Mouse (Mus musculus) forebrain, embryonic 11.5 days (tissue): ENCODE measurements around the gene Tmem44. TPM values are rescaled to one million over a fixed set of nuclear protein-coding genes. Genes with fewer than 3 reads are reported as not detected.

Source experiments
- ATAC-seq: fragments of 200-750 bp; cut with Nextera tagmentation; replicated peaks from 2 replicates; pipeline ENCODE4 v1.8.0; 2017; ENCODE audit warnings: moderate TSS enrichment; ENCODE audit not compliant: low FRiP score
- DNase-seq: peaks from one replicate; pipeline ENCODE4 v3.0.0-alpha.2; 2017; ENCODE audit warnings: low spot score
- H3K27ac ChIP-seq: fragments of 300-500 bp; sonication (generic); 2 replicates; pipeline ENCODE4 v1.5.1; 2014; ENCODE audit warnings: low read depth, low read length
- H3K27me3 ChIP-seq: fragments of 300-500 bp; sonication (generic); 2 replicates; pipeline ENCODE4 v1.6.1; 2014; ENCODE audit warnings: mild to moderate bottlenecking, low read length, mixed read lengths; ENCODE audit not compliant: control insufficient read depth, insufficient read depth
- H3K36me3 ChIP-seq: fragments of 300-500 bp; sonication (generic); 2 replicates; pipeline ENCODE4 v1.6.1; 2014; ENCODE audit warnings: mild to moderate bottlenecking, low read length, moderate library complexity, mixed read lengths; ENCODE audit not compliant: control insufficient read depth, insufficient read depth
- H3K4me1 ChIP-seq: fragments of 300-500 bp; sonication (generic); replicated peaks from 2 replicates; pipeline ENCODE4 v1.6.1; 2014; ENCODE audit warnings: low read length, mixed read lengths; ENCODE audit not compliant: control insufficient read depth, insufficient read depth
- H3K4me2 ChIP-seq: fragments of 300-500 bp; sonication (generic); 2 replicates; pipeline ENCODE4 v1.6.1; 2014; ENCODE audit warnings: low read depth, mild to moderate bottlenecking, low read length, moderate library complexity, mixed read lengths; ENCODE audit not compliant: severe bottlenecking
- H3K4me3 ChIP-seq: fragments of 300-500 bp; sonication (generic); 2 replicates; pipeline ENCODE4 v1.5.1; 2014; ENCODE audit warnings: low read depth, low read length
- H3K9ac ChIP-seq: fragments of 300-500 bp; sonication (generic); 2 replicates; pipeline ENCODE4 v1.6.1; 2014; ENCODE audit warnings: low read length
- H3K9me3 ChIP-seq: fragments of 300-500 bp; sonication (generic); 2 replicates; pipeline ENCODE4 v1.6.1; 2016; ENCODE audit warnings: low read length, mixed read lengths; ENCODE audit not compliant: control insufficient read depth
- WGBS: fragments of 180-500 bp; shearing (Covaris S2); extraction: QIAGEN DNeasy Blood & Tissue Kit; methylation state at CpG from one replicate; pipeline ENCODE4 v1.1.7; 2014; 5-methylcytosine and 5-hydroxymethylcytosine counted together
- polyA plus RNA-seq: library from polyadenylated mRNA; unstranded; fragments of >200 nt; fragmentation: Nextera tagmentation; extraction: Ambion mirVana; gene quantifications from 2 replicates; pipeline ENCODE4 v1.2.1, GENCODE M21; 2014

Gene Tmem44
- polyA plus RNA-seq, 1 experiment from 2014 or later: 26.3 TPM

DNA sequence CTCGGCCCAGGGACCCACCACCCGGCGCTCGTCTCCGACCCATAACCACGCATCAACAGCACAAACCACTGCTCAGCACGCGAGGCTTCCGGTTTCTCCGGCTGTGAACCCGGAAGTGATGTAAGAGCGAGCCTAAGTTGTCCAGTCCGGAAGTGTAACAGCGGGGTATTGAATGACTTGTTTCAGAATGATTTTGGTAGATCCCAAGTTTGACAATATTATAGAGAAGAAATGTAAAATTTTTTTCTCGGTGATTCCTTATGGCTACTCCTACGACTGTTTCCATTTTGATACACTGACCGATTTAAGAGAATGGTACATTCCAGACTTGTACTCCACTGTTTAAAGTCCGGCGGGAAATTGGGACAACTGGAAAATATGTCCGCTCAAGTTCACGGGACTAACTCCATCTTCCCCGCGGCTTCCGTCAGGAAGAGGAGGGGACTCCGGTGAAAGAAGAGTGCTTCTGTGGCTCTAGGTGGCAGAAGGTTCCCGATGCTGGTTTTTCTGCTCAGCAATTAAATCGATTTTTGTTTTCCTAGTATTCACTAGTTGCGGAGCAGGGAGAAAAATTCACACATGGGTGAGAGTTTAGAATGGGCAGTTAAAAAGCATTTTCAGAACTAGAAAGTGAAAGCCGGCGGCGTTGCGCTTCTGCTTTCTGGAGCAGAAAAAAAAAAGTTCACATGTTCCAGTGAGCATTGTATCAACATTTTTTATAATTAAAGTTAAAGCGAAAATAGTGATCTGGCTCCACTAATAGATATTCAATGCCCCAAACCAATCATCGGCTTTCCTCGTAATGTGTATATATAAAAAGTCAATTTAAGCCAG is 37.1 kb upstream of the Tmem44 start, which contains the start of gene Lsg1:
TSS of gene Lsg1 (minus strand) at position 99 of the 834 bp plus-strand sequence.
- no peak within 1 kb of the TSS; the same call in 1 of the 2 replicates for H3K27ac ChIP-seq
- ATAC-seq: peak; percentile 95
- H3K4me2 ChIP-seq: peak within 1 kb of the TSS; percentile 71
- H3K36me3 ChIP-seq: peaks cover 3% of the 10 kb centered on the region; the same call in 1 of the 2 replicates
- peaks cover 3% of the 10 kb centered on the region; the same call in 1 of the 2 replicates for H3K4me1 ChIP-seq
- no peaks in the 10 kb centered on the region for H3K27me3 ChIP-seq
- 4% methylated on average over 35 of the region's 35 CpGs for WGBS
- H3K9ac ChIP-seq: peak within 1 kb of the TSS; percentile 75
- peak; percentile 91 for DNase-seq
- H3K9me3 ChIP-seq: no peaks in the 10 kb centered on the region
- peak within 1 kb of the TSS; percentile 84 for H3K4me3 ChIP-seq

- H3K4me1 ChIP-seq: peaks cover 3% of the 10 kb centered on the region; the same call in 1 of the 2 replicates
- H3K27me3 ChIP-seq: no peaks in the 10 kb centered on the region
- peak overlapping the region; percentile 71 for H3K4me2 ChIP-seq
- peak overlapping the region; percentile 75 for H3K9ac ChIP-seq
- no peak for DNase-seq
- 3% methylated on average over 19 of the region's 19 CpGs for WGBS
- no peaks in the 10 kb centered on the region for H3K9me3 ChIP-seq
- no peak overlapping the region for H3K27ac ChIP-seq
- no peak; the same call in 1 of the 2 replicates for ATAC-seq
- H3K36me3 ChIP-seq: peaks cover 7% of the 10 kb centered on the region; the same call in 1 of the 2 replicates
- H3K4me3 ChIP-seq: peak overlapping the region; percentile 84
These were observed 36.4 kb upstream of the Tmem44 start for GRCm38 (mm10) chr16:30586935-30587493.

- H3K27me3 ChIP-seq: no peaks in the 10 kb centered on the region
- peaks cover 29% of the 10 kb centered on the region for H3K36me3 ChIP-seq
- ATAC-seq (no peak), DNase-seq (no peak)
- no peak overlapping the region for H3K4me3 ChIP-seq
- no peak overlapping the region for H3K27ac ChIP-seq
- 97% methylated on average over 5 of the region's 5 CpGs for WGBS
- no peaks in the 10 kb centered on the region for H3K4me1 ChIP-seq
- no peak overlapping the region for H3K9ac ChIP-seq
- no peak overlapping the region for H3K4me2 ChIP-seq
- no peaks in the 10 kb centered on the region for H3K9me3 ChIP-seq
These were observed 30.1 kb upstream of the Tmem44 start for GRCm38 (mm10) chr16:30580765-30581164.

- H3K4me1 ChIP-seq: no peaks in the 10 kb centered on the region
- 85% methylated on average over 1 of the region's 1 CpGs for WGBS
- no peak overlapping the region for H3K4me2 ChIP-seq
- H3K27ac ChIP-seq: no peak overlapping the region
- no peaks in the 10 kb centered on the region for H3K27me3 ChIP-seq
- no peak overlapping the region for H3K4me3 ChIP-seq
- no peak overlapping the region for H3K9ac ChIP-seq
- no peaks in the 10 kb centered on the region for H3K9me3 ChIP-seq
- no peak for DNase-seq
- H3K36me3 ChIP-seq: peaks cover 18% of the 10 kb centered on the region
- ATAC-seq: no peak
These were observed 25.8 kb upstream of the Tmem44 start for GRCm38 (mm10) chr16:30576392-30576791.

DNA sequence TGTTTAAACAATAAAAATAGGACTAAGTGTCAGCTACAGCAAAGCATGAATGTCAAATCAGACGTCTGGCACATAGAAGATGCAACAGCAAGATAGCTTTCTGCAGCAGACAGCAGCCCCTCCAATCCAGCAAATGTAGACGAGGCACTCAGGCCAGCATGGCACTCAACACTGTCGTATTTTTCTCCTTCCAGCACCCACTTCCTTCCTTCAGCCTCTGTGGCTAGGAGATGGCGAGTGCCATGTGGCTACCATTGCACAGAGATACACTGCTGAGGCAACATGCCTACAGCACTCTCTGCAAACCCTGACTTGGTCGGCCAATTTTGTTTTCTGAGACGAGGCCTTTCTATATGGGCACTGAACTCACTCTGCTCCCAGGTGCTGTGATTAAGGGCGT is 25.2 kb upstream of the Tmem44 start:
- Histone ChIP-seq H3K4me1 (no peaks in the 10 kb centered on the region), H3K4me3 (no peak overlapping the region), H3K4me2 (no peak overlapping the region), H3K9me3 (no peaks in the 10 kb centered on the region), H3K27me3 (no peaks in the 10 kb centered on the region), H3K27ac (no peak overlapping the region), H3K36me3 (peaks cover 18% of the 10 kb centered on the region), H3K9ac (no peak overlapping the region)
- WGBS: 91% methylated on average over 7 of the region's 7 CpGs
- ATAC-seq: no peak
- DNase-seq: no peak

- no peak overlapping the region for H3K9ac ChIP-seq
- WGBS: 56% methylated on average over 4 of the region's 4 CpGs
- no peak overlapping the region for H3K4me2 ChIP-seq
- H3K27me3 ChIP-seq: no peaks in the 10 kb centered on the region
- no peaks in the 10 kb centered on the region for H3K4me1 ChIP-seq
- no peak overlapping the region for H3K4me3 ChIP-seq
- H3K9me3 ChIP-seq: no peaks in the 10 kb centered on the region
- peaks cover 22% of the 10 kb centered on the region for H3K36me3 ChIP-seq
- no peak for ATAC-seq
- DNase-seq: no peak
- no peak overlapping the region for H3K27ac ChIP-seq
These were observed 21.6 kb upstream of the Tmem44 start for GRCm38 (mm10) chr16:30572239-30572638.

DNA sequence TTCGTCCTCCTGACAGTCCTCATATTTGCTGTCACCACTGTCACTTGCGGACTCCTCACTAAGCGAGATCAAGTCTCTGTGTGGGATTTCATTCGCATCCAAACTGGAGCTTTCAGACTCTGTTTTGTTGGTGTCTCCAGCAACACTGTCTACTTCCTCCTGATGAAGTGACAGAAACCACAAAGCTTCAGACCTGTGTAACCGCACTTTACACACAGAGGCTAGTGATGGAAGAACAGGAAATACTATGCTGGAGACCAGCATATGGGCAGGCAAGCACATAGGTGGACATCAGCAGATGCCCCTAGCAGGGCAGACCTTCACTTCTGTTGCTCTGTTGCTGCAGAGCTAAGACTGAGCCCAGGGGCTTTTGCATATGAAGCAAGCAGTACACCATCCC is 20.7 kb upstream of the Tmem44 start:
- WGBS: 96% methylated on average over 5 of the region's 5 CpGs

DNA sequence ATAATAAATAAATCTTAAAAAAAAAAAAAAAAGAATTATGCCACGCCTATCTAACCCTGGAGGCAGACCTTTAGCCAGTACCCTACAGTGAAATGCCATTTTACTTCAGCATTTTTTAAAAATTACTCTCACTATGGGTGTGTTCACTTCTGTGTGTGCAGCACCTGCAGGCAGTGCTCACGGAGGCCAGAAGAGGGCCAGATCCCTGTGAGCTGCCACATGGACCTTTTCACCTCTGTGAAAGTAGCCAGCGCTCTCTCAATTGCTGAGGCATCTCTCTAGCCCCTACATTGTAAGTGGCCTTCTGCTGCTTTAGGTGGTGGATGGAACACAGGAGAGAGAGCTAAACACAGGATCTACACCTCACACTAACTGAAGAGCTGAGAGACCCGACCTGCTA is 19.5 kb upstream of the Tmem44 start:
- Histone ChIP-seq H3K9ac (no peak overlapping the region), H3K4me1 (no peaks in the 10 kb centered on the region), H3K27ac (no peak overlapping the region), H3K36me3 (peaks cover 19% of the 10 kb centered on the region), H3K4me3 (no peak overlapping the region), H3K4me2 (no peak overlapping the region), H3K27me3 (no peaks in the 10 kb centered on the region), H3K9me3 (no peaks in the 10 kb centered on the region)
- 90% methylated on average over 4 of the region's 4 CpGs for WGBS
- ATAC-seq (no peak), DNase-seq (no peak)

More for the DNA sequence above, 20.7 kb upstream of the Tmem44 start:
- ATAC-seq (no peak), DNase-seq (no peak)
- Histone ChIP-seq H3K4me3 (no peak overlapping the region), H3K9me3 (no peaks in the 10 kb centered on the region), H3K36me3 (peaks cover 23% of the 10 kb centered on the region), H3K4me2 (no peak overlapping the region), H3K27me3 (no peaks in the 10 kb centered on the region), H3K4me1 (no peaks in the 10 kb centered on the region), H3K27ac (no peak overlapping the region), H3K9ac (no peak overlapping the region)
